Mouse (Mus musculus): Measurements from ENCODE around the gene Fbf1.

The Fbf1 gene

DNA sequence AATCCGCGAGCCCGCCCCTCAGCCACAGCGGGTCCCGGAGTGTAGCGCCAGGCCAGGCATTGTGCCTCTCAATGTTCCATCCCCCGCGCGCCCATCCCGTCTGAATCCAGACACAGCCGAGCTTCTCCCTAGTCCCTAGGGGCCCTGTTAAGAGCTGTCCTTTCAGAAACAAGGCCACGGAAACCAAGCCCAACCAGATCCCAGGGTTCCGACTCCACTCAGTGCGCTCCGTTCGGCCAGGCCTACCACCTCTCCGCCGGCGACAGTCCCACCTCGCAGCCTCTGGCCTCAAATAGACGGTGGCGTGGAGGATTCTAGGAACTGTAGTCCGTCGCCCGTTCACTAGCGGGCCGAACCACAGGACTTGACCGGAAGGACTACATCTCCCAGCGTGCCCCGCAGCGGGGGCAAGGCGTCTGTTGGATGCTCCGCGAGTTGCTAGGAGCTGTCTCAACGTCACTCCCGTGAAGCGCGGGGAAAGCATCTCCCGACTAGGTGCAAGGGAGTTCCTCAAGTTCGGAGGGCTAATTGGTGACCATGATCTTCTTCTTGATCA, at the start of gene Fbf1:
Fbf1 (minus strand) TSS at position 283 of the 556 bp plus-strand sequence.
- DNase-seq (ENCODE audit: low spot score): peak; percentile 84

DNA sequence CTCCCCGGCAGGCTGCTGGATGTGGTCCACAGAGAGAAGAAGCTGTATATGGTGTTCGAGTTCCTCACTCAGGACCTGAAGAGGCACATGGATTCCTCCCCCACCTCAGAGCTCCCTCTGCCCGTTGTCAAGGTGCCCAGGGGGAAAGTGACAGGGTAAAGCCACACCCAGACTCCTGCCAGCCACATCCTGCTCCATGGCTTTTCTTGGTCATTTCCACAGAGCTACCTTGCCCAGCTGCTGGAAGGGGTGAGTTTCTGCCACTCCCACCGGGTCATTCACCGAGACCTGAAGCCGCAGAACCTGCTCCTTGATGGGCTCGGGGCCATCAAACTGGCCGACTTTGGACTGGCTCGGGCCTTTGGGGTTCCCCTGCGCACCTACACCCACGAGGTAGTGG, 48.6 kb upstream of the Fbf1 start:
- DNase-seq (ENCODE audit: low spot score): no peak

DNA sequence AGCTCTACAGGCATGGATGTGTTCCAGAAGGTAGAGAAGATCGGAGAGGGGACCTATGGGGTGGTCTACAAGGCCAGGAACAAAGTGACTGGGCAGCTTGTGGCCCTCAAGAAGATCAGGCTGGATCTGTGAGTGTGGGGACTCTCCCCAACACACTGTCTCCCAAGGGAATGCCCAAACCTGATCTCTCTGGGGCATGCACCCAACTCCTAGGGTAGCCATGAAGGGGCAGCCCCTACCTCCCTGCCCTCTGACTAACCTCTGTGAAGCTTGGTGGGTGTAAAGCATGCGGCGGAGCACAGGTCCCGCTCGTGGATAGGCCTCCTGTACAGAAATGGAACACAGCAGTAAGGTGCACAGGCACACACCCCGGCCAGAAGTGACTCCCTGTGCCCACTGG, 48.0 kb upstream of the Fbf1 start:
- DNase-seq (ENCODE audit: low spot score): no peak

DNA sequence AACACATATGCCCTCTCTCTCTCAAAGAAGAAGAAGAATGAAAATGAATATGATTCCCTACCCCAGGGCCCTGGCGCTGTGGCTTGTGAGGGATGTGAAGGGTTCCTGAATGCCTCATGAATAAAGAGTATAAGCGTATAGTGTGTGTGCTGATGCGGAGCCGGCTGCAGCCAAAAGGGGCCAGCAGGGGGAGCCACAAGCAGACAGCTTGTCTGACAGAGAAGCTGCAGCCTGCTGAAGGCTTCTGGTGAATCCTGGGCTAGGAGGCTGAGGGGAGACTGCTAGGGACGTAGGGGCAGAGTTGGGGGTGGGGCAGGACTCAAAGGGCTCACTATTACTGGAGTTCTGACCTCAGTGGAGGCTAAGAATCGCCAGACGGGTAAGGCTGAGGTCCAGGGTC, 47.2 kb upstream of the Fbf1 start:
- no peak for DNase-seq (ENCODE audit: low spot score)

DNA sequence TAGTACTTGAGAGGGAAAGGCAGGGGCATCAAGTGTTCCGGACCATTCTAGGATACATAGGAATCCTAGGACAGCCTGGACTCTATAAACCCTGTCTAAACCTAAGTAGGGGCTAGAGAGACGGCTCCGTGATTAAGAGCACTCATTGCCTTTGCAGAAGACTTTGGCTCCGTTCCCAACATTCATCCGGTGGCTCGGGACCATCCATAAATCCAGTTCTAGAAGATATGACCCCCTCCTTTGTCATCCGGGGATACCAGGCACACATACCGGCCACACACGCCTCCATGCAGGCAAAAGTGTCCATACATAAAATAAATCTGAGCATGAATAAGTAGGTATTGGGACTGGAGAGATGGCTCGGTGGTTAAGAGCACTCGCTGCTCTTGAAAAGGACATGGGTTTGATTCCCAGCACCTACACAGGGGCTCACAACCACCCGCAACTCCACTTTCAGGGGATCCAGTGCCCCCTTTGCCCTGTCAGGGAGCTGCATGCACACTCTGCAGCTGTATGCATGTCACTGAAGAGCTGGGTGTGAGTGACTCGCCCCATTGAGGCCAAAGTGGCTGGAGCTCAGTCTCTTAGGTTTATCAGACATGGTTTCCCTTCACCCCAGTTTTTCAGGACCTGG, 46.0 kb upstream of the Fbf1 start:
- no peak for DNase-seq (ENCODE audit: low spot score)

DNA sequence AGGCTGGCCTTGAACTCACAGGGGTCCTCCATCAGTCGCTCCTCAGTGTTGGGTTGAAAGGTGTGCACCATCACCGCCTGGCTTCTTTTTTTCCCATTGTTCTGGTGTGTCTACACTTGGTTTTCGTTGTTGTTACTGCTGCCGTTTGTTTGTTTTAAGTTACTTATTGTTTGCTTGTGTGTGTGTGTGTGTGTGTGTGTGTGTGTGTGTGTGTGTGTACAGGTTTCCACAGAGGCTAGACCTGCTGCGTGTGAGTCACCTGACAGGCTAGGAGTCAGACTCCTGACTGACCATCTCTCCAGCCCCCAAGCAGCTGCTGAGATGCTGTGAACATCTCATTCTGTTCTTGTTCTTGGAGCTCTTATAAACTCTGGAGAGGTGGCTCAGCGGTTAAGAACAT, 44.9 kb upstream of the Fbf1 start:
- no peak for DNase-seq (ENCODE audit: low spot score)

DNA sequence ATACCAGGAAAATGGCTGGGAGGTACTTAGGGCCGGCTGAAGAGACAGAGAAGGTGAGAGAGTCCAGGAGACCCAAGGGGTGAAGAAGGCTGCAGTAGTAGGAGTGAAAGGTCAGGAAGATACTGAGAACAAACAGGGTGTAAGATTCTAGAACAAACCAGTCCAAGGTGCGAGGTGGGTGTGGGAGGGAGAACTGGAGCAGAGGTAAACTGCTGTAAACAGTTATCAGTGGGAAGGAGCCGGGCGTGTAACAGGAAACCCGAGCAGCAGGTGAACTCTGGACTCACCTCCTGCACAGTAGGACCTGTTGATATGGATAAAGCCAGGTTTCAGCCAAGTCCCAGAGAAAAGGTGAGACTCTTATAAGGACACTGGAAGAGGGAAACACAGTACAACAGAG, 42.7 kb upstream of the Fbf1 start:
- no peak for DNase-seq (ENCODE audit: low spot score)

DNA sequence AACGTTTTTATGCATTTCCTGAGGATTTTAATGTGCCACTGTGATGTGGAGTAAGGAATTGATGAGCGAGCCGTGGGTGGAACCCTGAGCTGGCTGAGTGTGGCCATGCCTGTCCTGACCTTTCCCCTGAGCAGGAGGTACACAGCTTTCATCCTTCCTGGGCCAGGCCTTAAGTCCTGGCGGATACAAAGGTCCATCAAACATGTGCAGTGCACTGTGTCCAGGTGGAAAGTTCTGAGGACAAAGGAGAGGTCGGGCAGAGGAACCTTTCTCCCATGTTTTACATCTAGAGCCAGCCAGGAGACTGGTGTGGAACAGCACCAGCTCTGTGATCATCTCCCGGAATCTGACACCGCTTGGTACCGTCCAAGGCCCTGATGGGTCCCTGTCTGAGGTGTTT, 41.3 kb upstream of the Fbf1 start:
- no peak for DNase-seq (ENCODE audit: low spot score)

DNA sequence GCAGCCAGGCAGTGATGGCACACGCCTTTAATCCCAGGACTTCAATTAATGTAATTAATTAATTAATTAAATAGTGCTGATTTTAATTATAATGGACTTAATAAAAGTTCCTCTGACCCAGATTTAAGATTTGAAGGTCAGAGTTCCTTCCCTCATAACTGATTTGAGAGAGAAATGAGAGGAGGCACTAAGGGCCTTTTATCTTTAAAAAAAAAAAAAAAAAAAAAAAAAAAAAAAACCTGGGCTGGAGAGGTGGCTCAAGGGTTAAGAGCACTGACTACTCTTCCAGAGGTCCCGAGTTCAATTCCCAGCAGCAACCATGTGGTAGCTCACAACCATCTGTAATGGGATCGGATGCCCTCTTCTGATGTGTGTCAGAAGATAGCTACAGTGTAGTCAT, 40.7 kb upstream of the Fbf1 start:
- no peak for DNase-seq (ENCODE audit: low spot score)

DNA sequence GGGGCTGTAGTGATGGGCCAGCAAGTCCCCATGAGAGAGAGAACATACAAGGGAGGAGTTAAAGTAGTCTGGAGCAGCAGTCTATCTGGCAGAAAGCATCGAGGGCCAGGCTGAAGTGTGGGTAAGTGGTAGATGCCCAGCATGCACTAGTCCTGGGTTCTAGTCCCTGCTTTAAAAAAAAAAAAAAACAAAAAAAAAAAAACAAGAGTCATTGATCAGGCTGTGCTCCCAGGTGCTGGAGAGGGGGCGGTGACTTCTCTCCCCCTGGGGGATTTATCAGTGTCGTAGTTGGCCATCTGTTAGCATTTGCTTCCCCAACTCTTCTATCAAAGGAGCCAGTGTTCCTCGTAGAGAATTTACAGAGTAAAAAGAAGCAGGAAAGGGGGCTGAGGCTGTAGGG, 38.7 kb upstream of the Fbf1 start:
- no peak for DNase-seq (ENCODE audit: low spot score)

DNA sequence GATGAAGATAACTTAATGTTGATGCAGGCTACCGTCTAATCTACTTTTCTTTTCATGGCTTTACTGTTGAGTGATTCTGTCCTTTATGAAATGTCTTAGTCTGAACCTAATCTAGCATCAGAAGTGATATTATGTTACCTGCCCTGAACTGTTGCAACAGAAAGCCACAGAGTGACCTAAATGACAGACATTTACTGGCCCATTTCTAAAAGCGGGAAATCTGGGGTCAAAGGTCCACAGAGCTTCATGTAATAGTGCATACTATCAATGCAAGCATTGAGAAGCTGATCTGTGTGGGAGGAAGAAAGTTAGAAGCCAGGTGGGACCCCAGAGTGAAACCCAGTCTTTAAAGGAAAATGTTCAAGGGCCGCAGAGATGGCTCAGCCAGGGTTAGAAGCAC, 35.2 kb upstream of the Fbf1 start:
- DNase-seq (ENCODE audit: low spot score): no peak

DNA sequence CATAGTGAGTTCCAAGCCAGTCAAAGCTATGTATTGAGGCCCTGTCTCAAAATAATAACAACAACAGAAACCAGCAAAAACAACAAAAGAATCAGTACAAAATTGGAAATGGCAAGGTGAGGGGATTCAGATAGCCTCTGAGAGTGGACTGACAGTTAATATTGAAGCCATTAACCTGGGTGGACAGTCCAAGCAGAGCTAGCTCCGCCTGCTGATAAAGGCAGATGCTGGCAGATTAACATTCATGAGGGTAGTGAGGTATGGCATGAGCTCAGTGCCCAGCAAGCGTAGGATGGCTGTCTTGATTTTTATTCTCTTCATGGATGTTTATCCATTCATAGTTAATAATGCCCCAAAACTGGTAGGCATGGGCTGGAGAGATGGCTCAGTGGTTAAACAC, 33.2 kb upstream of the Fbf1 start:
- no peak for DNase-seq (ENCODE audit: low spot score)

DNA sequence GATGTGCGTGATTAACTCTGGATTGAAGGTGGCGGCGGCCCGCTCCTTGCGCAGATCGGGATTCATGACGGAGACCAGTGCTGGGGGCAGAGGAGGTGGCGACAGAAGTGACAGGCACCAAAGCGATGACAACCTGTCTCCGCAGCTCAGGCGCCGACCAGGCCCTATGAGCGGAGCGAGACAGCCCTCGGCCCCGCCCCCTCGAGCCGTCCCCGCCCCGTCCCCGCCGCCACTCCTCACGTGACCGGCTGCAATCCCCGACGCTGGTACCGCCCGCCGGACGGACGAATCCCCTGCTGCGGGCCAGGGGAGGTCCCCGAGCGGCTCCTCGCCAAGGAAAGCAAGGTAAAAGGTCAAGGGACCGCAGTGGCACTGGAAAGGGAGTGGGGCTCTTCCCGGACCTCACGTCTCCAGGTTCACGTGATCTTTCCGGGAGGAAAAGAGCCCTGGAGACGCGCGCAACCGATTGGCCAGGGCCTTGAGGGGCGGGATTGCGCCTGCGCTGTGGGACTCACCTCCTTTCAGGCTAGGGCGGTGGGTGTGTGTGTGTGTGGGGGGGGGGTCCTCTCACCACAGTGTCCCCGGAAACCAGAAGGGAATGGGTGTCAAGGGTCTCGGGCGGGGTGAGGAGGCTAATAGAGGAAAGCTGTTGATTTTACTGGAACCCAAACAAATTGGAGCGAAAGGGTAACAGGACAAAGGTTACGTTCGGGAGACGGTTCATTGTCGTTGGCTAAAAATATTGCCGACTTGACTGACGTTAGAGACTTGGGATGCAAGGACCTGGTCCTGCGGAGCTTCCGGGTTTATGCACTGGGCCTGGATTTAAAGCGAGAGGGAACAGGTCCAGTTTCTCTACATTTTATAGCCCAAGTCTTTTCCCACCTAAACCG, 30.9 kb upstream of the Fbf1 start, which contains the start of the genes Ten1 and Acox1:
Ten1 (plus strand) TSS at position 217 of the 893 bp plus-strand sequence.
Acox1 (minus strand) TSS at position 407 of the 893 bp plus-strand sequence.
- DNase-seq (ENCODE audit: low spot score): peak; percentile 93

DNA sequence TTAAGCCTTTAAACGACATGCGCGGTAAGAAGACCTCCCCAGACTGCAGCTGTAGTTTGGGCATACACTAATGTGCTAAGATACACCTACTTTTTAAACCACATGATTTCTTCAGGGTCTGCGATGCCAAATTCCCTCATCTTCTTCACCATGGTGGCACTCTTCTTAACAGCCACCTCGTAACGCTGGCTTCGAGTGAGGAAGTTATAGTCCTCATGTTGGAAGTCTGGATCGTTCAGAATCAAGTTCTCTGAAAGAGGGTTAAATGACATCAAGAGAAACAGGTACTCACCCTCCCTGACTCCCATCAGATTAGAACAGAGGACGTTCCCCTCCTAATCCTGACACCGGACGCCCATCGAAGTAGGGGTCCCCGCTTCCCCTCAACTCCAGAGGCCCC, 30.2 kb upstream of the Fbf1 start:
- DNase-seq (ENCODE audit: low spot score): no peak

DNA sequence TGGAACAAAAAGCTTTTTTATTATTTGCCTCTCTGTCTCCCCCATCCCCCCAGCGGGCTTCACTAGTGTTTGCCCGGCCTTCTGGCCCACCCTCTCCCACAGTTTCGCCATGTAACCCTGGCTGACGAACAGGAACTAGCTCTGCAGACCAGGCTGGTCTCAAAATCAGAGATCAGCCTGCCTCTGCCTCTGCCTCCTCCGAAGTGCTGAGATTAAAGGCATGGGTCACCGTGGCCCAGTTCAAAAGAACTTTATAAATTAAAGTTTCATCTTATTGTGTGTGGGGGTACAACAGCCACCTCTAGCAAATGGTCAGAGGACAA, 29.6 kb upstream of the Fbf1 start:
- DNase-seq (ENCODE audit: low spot score): no peak

DNA sequence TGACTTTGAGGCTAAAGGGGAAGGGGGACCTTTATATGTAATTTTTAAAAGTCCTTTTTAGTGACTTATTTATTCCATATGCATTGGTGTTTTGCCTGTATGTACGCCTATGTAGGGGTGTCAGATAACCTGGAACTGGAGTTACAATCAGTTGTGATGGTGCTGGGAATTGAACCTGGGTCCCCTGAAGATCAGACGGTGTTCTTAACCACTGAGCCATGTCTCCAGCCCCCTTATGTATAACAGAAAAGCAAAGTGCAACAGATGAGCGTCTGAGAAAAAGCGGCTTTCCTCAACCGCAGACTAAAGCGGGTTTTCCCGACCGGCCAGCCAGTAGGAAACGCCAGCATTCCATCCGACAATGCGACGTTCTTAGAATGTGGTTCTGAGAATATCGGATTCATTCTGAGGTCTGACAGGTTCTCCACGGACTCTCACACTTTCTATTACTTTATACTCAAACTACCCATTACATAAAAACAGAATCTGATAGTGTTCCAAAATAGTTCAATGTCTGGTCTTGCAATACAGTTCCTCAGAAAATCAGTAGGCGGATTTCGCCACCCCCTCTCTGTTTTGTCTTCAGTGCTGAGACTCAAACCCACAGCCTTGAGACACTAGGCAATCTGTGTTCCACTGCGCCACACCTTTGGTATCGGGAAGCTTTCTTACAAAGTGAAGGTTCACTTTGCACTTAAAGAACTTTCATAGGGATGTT, 29.1 kb upstream of the Fbf1 start:
- no peak for DNase-seq (ENCODE audit: low spot score)

DNA sequence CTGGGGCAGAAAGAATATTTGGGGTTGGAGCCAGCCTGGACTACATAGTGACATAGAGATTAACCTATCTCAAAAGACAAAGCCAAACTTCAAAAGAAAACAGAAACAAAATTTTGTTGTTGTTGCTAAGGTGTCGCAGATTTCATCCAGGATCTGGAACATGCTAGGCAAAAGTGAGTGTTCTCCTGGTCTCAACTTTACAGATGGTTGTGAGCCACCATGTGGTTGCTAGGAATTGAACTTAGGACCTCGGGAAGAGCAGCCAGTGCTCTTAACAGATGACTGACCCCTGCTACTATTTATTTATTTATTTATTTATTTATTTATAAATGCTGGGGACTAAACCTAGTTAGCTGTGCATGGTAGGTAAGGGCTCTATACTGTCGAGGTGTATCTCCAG, 28.4 kb upstream of the Fbf1 start:
- no peak for DNase-seq (ENCODE audit: low spot score)

DNA sequence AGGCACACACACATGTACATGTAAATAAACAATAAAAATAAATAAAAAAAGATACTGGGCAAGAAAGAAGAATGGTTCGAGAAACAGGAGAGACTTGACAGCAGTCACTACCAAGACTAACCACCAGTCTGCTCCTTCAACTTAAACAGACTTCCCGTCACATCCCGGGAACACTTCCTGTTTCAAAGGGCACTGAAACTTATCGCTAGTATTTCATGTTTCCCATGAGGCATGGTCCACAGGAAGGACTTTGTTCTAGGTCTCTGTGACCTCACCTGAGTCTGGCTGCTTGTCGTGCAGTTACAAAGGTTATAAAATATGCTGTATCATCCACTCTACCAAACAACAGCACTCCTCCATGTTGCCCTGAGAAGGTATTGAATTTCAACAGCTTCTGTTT, 27.3 kb upstream of the Fbf1 start:
- DNase-seq (ENCODE audit: low spot score): no peak

DNA sequence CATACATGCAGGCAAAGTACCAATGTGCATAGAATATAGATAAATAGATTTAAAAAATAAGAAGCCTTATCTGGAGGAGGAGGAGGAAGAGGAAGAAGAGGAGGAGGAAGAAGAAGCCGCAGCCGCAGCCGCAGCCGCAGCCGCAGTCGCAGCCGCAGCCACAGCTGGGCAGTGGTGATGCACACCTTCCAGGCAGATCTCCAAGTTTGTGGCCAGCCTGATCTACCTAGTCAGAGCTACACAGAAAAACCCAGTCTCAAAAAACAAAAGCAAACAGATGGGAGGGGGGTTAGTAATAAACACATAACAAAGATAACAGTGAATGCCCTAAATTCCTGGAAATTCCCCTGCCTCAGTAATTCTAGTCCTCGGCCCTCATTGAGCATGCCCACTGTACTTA, 26.7 kb upstream of the Fbf1 start:
- DNase-seq (ENCODE audit: low spot score): no peak

DNA sequence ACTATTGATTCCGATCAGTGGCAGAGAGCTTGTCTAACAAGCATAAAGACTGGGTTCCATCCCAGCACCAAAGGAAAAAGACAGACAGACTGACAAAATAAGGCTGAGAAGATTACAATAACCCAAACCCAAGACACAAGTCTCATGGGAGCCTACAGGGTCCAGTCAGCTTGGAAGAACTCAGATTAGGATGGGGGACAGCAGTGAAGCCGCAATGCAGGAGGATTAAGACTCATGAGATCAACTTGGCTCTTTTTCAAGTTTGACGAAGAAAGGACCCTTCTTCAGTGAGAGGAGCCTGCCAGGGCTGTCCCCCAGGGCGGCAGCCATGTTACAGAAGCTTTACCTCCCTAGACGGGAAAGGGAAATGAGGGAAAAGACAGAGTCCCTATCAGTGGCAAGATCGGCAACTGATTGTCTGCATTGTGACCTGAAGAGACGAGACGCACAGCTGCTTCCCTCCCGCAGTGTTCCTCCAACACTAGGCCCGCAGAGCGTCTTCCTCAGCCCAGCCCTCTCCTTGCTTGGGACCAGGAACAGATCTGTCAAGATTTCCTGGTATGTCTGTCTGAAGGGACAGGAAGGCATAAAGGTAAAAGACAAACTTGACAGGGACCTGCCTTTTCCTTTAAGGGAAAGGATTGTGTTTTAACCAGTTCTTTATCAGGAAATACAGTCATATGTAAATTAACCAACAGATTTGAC, 19.4 kb upstream of the Fbf1 start:
- no peak for DNase-seq (ENCODE audit: low spot score)

DNA sequence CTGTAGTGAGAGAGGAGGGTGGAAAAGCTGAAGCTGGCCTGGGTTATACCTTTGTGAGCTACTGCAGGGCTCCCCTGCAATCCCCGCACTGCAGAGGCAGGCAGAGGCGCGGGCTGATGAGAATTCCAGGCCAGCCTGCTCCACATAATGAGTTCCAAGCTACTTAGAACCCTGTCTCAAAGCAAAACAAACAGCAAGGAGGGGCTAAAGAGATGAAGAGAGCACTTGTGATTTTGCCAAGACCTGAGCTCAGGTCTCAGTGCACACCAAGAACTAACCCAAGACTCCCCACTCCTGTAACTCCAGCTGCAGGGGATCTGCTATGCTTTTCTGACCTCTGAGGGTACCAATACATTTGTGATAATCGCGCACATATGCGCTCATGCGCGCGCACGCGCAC, 18.4 kb upstream of the Fbf1 start:
- no peak for DNase-seq (ENCODE audit: low spot score)

DNA sequence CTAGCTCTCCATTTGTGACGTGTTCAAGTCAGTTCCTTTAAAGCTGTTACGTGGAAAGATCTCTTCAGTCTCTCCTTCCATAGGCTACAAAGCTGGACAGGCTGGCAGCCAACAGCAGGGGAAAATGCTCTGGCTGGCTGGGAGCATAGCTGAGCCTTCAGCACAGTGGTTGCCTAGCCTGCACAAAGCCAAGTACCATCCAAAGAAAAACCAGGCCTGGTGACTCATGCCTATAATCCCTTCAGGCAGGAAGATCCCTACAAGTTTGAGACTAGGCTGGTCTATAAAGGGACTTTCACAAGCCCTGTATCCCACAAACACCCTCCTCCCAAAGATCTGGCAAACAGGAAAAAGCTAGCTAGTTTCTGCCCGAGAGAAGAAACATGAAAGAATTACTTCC, 17.9 kb upstream of the Fbf1 start:
- no peak for DNase-seq (ENCODE audit: low spot score)
